Mouse (Mus musculus): ENCODE results near the gene Ptpre.

DNA sequence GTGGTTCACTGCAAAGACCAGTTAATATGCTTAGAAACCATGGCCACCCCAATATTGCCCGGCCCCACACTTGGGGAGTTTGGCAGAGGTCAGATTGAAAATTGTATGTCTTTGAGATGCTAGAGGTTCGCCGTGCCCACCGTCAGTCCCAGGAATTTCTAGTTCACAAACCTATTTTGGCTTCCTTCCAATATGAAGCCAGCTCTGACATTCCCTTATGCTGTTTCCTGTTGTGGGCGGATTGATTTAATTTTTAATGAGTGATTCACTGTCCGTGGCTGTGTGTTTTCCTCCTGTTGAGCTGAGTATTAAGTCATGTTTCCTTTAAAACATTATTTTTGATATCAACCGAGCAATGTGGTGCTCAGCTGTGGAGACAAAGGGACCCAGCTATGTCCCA, 72.4 kb downstream of the Ptpre start:
- TF ChIP-seq CTCF (conservative IDR thresholded peaks at IDR 0.05; ENCODE audit: low read length) (no peak), NANOG (IDR thresholded peaks at IDR 0.05; ENCODE audit: borderline replicate concordance, low read length) (no peak)

Measured in E14TG2a.4 (cell line).